Mouse (Mus musculus) lung, postnatal 4 days (tissue): ENCODE results near the gene Dusp19.
A peak's percentile ranks its signal among the peaks of the same experiment; 100 is the strongest.

Experiments used
- DNase-seq, 2 experiments: peaks; one replicate each; pipeline ENCODE4 v3.0.0; 2021

Dusp19 gene

DNA sequence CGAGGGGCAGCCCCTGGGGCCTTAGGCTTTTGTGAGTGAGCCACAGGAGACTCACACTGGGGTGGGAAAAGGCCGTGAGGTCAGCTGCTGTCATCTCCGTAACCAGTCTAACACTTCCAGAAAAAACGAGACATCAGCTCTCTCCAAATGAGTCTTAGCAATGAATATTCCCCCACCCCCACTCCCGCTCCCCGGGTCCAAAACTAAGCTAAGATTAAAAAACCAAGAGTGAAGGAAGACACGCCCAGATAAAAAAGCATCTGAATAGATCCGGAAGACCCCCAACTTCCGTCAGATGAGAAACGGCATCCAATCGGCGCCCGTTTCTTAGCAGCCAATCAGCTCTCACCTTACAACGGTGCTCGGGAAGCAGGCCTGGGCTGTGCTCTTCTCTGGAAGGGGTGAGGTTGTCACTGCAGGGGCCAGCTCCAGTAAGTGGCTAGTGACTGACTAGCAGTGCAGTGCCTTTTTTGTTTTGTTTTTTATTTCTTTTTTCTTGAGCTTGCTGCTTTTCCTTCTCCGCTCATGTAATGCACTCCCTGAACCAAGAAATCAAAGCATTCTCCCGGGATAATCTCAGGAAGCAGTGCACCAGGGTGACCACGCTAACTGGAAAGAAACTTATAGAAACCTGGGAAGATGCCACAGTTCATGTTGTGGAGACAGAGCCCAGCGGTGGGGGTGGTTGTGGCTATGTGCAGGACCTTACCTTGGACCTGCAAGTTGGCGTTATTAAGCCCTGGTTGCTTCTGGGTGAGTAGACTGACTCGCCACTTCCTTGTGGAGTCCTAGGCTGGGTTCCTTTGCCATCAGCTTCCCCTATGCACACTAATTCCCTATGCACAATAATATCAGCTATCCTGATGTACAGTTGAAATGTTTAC lies at the start of gene Dusp19, which contains the start of gene Nup35:
Gene Dusp19, plus strand, starts transcription at position 192 of the 884 bp plus-strand sequence.
Gene Nup35, plus strand, starts transcription at position 383 of the 884 bp plus-strand sequence.
- peak; percentile 95 to 96 for DNase-seq

DNA sequence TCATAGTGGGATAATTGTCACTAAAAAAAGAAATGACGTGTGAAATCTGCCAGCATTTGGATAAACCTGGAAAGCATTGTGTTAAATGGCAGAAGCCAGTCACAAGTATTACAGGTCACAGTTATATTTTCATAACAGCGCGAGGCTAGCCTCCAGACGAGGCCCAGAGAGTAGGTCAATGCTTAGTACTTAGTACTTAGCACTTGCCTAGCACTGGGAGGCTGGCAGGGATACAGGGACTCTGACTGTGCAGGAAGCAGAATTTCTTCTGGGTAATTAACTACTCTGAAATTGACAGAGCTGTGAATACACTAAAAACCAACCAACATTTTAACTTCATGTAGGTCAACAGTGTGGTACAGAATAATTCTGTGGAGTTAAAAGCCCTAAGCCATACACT lies 49.4 kb upstream of the Dusp19 start:
- DNase-seq, result no peak

DNA sequence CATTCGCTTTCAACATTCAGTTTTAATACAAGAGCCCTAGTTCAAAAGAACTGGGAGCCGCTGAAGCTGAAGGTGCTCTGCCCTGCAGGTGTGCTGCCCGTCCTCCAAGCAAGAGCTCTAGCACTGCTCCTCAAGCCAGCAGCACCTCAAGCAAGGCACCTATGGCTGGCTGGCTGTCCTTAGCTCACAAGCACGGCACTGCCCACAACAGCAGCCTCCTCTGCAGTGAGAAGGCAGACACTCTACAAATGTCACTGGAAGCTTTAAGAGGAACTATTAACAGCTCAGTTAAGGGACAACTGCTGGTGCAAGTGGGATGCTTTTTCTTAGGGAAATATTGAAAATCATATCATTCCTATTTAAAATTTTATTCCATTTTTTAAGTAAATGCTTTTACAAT lies 46.2 kb upstream of the Dusp19 start:
- DNase-seq, result no peak

DNA sequence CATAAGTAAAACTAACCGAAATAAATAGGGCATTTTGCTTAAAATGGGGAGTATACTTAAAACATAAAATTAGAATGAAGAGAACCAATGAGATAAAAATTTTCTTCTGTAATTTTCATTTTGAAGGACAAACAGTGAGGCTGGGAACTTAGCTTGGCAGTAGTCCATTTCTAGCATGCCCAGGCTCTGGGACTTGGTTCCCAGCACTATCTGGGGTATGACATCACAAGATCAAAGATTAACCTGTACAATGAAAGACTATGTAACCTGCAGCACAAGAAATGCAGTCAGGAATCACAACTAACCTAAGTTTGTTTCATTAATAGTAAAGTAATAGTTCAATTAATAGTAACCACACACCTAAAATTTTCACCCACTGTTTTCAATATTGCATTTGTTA lies 39.6 kb upstream of the Dusp19 start:
- no peak for DNase-seq

DNA sequence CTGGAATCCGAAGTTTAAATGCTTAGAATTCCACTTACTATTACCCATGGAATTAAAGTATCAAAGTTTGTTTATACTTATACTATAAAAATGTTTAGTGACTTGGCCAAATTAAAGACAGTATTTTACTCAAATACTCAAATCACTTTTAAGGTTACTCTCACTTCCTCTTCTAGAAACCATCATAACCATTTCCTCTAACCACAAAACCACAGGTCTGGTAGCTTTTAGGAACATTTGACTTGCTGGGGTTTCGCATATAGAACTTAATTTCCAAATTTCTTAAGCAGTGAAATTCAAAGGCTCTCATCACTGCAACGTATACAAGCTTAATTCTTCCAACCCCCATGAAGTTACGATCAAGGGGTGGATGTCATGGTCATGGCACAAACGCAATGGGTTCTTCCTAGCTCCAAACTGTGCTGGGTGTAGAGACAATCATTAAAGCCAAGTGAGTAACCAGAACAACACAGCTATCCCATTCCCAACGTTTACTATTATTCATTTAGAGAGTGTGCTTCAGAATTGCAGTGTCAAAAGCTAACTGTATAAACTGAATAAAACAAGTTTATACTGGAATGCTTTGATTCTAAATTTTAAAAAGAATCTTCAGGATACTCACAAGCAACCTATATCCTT lies 37.5 kb upstream of the Dusp19 start:
- DNase-seq, result no peak

DNA sequence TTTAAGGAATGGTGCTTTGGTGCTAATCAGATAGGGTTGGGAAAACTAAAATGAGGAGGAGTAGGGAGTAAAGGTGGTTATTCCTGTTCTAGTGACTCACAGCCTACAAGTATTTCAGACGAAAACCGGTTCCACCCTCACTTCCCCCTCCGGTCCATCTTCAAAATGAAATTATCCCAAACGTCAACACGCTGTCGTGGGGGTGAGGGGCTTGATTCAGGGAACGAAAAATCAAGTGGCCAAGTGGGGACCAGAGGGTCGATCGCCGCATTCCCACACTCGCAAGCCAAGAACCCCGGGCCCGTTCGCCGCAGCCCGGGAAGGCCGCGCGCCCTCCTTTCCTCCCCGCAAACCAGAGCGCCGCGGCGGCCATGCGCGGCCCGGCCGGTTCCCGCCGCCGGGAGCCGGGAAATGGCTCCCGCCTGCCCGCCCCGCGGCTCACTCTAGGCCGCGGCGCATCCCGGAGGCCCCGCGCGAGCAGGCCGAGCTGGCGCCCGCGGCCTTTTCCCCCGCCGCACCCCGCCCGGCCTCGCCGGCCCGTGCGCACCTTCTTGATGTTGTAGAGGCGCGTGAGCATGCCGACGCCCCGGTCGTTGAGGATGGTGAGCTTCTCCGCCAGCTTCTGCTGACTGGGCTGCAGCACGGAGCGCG lies 36.4 kb upstream of the Dusp19 start:
- no peak for DNase-seq

DNA sequence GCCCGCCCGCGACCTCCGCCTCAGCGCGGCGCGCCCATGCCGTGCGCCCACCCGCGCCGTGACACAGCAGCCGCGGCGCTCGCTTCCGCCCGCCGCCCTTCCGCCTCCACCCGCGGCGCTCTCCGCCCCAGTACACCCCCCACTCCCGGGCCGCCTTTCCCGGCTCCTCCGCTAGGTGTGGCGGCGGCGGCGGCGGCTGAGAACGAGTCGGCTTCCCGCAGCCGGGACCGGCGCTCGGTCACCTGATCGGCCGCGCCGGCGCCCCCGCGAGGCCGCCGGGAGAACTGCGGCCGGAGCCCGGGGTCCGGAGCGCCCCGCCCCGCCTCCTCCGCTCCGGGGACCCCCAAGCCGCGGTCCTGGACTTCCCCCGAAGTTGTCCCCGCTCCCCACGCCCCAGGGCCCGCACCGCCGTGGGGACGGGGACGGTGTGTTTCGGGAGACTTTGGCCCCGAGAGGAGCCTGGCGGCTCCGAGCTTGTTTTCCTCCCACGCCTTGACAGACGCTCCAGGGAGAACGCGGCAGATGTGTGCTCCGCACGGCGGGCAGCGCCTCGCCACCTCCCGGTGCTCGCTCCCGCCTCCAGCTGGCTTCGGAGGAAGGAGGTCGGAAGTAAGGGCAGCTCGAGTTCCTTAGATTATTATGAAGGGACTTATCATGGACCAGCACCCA lies 35.7 kb upstream of the Dusp19 start, which contains the start of gene Nckap1:
Gene Nckap1, minus strand, starts transcription at position 338 of the 669 bp plus-strand sequence.
- DNase-seq, result peak; percentile 92 to 94

DNA sequence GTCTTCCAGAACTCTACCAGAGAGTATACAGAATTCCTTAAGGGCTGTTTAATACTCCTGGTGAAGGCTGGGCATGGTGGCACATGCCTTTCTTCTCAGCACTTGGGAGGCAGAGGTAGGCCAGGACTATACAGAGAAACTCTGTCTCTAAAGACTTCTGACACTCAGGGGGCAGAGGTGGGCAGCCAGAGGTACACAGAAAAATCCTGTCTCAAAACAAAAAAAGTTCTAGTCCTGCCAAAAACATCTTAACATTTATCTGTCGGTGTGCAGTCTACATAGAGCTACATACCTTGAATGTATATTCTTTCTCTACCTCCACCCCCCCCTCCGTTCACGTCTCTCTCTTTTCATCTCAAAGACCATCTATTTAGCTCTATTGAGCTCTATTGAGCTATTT lies 34.5 kb upstream of the Dusp19 start:
- DNase-seq, result no peak

DNA sequence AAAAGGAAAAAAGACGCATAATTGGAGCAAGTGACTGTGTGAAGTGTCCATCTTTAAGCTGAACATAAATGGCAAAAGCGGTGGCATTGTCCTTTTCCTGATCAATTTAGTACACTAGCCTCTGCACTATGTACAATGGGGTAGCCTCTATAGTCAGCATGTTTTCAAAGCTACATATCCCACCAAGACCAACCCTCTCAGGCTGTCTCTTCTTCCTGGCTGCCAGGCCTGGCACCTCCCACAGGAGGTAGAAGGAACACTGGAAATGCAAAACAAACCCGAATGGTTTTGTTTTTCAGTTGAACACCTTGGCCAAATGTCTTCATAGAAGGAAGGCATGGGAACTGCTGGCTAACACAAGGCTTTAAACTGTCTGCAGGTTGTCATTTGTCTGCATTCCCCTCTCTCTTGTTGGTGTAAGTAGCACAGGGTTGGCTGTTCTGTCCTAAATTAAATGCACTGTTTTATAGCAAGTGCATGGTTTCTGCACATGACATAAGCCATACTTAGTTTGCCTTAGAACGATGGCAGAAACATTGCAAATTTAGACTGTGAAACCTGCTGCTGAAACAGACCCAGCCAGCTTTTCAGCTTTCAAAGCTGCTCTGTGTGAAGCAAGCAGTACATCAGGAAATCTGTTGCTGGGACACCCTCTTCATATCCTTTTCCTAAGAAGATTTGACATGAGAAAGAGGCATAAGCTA lies 22.5 kb upstream of the Dusp19 start:
- DNase-seq, result no peak

DNA sequence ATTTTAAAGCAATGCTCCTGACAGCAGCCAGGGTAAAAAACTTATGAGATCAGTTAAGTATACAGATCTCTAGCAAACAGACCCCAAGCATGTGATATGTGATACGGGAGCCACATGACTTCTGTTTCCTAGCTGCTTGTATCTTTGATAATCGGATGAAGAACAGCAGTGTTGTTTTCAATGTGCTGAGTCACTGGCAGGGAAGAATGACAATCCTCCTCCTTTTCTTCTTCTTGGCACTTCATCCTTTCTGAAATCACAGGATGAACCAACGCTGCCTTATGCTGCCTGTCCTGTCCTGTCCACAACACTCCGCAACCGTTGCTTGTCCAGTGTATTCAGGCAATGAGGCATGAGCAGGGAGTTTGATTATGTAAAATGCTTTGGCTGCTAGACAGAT lies 19.9 kb upstream of the Dusp19 start:
- no peak for DNase-seq

DNA sequence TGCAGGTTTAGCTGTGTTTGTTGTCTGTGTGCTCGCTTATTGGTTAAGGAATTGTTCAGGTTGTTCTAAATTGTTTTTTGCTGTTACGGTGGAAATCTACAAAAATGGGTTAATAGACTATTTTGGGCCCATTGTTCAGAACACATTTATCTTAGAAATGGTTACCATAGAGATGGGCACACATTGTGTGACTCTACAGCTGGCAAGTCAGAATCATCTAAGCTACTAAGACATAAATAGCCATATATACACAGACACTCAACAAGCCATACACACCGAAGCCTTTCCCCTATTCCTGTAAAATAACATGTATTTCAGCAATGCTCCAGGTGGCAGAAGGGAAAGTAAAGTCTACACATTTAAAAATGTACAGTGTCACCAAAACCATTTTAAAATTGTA lies 17.0 kb upstream of the Dusp19 start:
- DNase-seq, result no peak

DNA sequence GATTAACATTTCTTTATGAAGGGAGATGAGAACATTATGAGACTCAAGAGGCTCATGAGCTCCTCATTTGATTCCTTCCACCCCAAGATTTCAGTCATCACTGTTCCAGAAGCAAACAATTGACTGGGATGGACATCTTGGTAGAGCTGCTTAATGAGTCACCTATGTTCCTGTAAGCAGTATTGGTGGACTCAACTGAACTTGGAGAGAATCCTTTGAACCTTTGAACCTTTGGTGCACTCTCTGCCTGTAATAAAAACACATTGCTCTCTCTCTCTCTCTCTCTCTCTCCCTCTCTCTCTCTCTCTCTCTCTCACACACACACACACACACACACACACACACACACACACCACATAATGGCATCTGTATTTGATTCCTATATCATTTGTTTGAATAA lies 16.2 kb upstream of the Dusp19 start:
- DNase-seq, result no peak

DNA sequence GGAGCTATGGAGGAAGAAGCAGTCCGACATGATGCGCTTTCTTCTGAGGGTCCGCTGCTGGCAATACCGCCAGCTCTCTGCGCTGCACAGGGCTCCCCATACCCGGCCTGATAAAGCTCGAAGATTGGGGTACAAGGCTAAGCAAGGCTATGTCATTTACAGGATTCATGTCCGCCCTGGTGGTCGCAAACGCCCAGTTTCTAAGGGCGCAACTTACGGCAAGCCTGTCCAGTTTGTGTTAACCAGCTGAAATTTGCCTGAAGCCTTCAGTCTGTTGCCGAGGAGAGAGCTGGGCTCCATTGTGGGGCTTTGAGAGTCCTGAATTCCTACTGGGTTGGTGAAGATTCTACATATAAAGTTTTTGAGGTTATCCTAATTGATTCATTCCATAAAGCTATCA lies 14.1 kb upstream of the Dusp19 start:
- DNase-seq, result no peak

DNA sequence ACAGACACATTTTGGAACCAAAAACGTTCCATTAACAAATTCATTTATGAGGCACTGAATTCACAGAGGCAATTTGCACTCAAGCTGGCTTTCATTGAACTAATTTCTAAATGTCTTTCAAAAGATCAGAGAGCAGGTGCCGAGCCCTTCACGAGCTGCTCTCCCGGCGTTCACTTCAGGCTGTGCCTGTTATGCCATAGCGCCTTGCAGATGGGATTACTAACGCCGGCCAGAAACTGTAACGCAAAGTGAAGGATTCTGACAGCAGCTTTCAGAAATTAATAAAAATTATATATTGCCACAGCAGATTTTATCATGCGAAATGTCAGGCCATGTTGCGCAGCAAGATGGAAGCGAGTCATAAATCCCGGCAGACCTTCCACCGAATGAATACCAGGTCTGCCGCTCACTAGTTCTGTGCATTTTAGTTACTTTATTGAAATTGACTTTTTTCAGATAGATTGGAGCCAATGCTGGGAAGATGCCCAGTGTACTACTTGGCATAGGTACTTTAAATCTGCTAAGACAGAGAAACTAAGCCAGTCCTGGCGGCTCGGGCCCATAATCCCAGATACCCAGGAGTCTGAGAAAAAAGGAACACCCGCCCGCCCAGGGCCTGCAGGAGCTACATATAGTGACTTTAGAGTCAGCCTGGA lies 12.9 kb upstream of the Dusp19 start:
- DNase-seq, result no peak

DNA sequence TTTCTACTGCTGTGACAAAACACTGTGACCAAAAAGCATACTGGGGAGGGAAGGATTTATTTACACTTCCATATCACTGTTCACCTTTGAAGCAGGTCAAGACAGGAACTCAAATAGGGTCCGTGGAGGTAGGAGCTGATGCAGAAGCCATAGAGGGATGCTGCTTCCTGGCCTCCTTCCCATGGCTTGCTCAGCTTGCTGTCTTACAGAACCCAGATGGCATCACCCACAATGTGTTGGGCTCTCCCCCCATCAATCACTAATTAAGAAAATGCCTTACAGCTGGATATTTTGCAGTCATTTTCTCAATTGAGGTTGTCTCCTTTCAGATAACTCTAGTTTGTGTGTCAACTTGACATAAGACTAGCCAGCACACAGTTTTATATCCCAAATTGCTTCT lies 4.6 kb upstream of the Dusp19 start:
- no peak for DNase-seq

DNA sequence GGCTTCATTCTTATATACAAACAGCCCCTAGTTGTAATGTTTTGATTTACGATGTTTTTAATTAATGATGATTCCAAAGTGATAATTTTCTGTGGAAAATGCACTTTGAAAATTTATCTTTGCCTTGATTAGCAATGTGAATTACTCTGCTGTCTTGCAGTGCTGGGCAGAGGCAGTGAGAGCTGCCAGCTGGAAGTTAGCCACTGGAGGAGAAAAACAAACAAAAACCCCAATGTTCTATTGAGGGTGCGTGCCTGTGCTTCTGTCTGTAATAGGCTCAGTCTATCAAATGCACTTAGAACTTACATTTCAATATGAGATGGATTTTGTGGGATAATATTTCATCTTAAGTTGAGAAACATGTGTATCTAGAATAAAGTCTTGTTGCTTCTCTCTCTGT lies 4.0 kb upstream of the Dusp19 start:
- DNase-seq, result no peak

DNA sequence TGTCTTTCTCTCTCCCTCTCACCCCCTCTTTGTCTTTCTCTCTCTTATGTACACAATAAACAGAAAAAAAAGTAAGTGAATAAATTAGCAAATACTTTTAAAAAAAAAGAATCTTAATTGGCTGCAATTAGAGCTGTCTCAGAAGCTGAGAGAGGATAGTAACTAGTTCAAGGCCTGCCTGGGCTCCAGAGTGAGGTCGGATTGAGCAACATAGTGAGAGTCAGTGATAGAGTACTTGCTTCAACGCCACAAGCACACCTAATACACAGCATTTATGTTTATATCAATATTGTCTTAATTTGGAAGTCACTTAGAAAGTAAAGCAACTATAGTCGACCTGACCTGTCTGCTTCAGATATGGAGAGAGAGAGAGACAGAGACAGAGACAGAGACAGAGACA lies 2.1 kb downstream of the Dusp19 start:
- no peak for DNase-seq

DNA sequence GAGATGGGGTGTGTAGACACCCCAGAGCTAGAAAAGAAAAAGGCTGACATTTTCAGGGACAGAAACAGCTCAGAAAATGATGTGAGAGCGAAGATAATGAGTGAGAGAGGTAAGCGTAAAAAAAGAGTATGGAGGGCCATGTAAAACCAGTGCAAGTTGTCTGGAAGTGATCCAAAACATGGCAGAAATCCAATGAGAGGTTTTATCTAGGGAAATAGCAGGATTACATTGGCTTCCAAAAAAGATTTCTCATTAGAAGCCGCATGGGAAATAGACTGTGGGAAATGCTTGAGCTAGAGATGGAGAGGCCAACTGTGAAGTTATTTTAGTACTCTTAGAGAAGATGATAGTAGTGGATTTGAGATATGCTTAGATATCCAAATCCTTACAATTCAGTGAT lies 5.1 kb downstream of the Dusp19 start:
- DNase-seq, result no peak

DNA sequence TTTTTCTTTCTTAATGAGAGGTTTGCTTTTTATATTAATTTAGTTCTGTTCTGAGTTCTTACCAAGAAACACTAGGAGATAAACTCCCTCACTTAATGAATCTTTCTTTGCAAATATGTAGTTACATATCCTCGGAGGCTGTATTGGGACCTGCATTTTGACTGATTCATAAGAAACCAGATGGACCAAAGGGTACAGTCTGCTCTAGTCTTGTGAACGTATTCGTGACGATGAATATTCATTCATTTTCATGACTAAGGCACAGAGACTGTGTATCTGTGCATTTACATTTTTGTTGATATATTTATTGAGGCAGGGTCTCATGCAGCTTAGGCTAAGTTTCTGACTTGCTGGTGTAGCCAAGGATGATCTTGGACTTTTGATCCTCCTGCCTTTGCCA lies 7.7 kb downstream of the Dusp19 start:
- no peak for DNase-seq

DNA sequence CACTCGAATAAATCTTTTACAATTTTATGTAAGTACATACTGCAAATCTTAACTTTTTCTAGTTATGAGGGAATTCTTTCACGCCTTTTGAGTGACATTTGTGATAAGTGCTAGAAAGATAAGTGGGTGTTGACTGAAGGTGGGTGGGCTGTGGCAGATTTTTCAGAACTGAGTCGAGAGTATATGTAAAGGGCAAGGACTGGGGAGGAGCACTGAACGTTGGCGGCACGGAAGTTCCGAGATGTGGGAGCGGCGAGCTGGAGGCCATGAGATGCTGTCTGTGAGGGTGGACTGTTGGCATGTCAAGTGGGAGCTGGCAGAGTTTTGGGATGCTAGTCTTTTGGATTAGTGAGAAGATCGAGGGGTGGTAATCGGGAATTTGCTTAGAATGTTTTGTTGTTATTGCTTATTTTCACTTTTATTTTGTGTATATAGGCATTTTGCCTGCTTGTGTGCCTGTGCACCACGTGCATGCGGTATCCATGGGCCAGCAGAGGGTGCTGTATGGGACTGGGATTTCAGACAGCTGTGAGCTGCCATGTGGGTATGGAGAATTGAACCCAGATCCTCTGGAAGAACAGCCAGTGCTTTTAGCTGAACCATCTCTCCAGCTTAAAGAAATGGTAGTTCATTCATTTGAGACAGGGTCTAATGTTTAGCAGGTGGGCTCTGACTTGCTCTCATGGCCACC lies 15.6 kb downstream of the Dusp19 start:
- DNase-seq, result no peak
